Comparison of ENCODE assay signal across 19 mouse cellular contexts in the genomic region with DNA sequence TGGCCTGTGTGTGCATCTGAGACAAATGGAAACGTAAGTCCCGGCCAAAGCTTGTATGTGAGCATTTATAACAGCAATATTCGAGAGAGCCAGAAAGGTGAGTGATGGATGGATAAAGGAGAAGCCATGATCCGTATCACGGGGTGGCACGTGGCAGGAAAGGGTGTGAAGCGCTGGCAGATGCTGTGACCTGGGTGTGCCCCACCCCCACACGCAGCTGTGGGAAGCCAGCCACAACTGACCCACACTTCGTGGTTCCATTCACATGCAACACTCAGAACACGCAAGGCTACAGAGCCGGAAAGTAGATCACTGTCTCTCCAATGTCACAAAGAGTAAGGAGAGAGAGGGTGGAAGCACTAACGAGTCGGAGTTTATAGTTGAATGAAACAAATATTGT.
DNase-seq lines count a peak whose midpoint lies in the region; ATAC-seq and TF ChIP-seq lines count a peak whose summit lies in the region.
"Had no signal": no experiment of that assay in that cellular context is flagged by ENCODE, and none has a peak within 500 bp of the region (broad histone marks: within the 10 kb centered on the region; RNA-seq: fewer than 3 reads in every experiment).

No protein-coding gene starts in this region.

- no peaks in the 10 kb centered on the region for H3K27me3 ChIP-seq in thymus, adult 2 months (ENCODE audit: control insufficient read depth, insufficient read depth, low read length)
- no peaks in the 10 kb centered on the region for H3K27me3 ChIP-seq in hindbrain, postnatal 0 days (ENCODE audit: insufficient read depth, low read length)
- H3K27me3 ChIP-seq: embryonic facial prominence, embryonic 12.5 days; forebrain, embryonic 13.5 days; forebrain, embryonic 15.5 days had no signal

- WGBS in thymus, adult 2 months, result 85% methylated on average over 13 of the region's 13 CpGs
- 83% methylated on average over 13 of the region's 13 CpGs for WGBS in hindbrain, postnatal 0 days

- no peaks in the 10 kb centered on the region for H3K4me1 ChIP-seq in thymus, adult 2 months (replicated peaks; ENCODE audit: control insufficient read depth, insufficient read depth, low read length)
- no peaks in the 10 kb centered on the region for H3K4me1 ChIP-seq in hindbrain, postnatal 0 days (ENCODE audit: insufficient read depth, low read length)
- H3K4me1 ChIP-seq: embryonic facial prominence, embryonic 10.5 days; embryonic facial prominence, embryonic 12.5 days; forebrain, embryonic 13.5 days; forebrain, embryonic 15.5 days had no signal

- no peak overlapping the region for H3K4me2 ChIP-seq in hindbrain, postnatal 0 days (ENCODE audit: low read depth, low read length)
- H3K4me2 ChIP-seq: embryonic facial prominence, embryonic 12.5 days; forebrain, embryonic 13.5 days; forebrain, embryonic 15.5 days had no signal

- no peak for TF ChIP-seq POLR2A in thymus, adult 2 months (IDR thresholded peaks at IDR 0.05; ENCODE audit: control insufficient read depth, extremely low read depth, insufficient read depth, low read length, poor library complexity)

- ATAC-seq in hindbrain, postnatal 0 days, result no peak
- ATAC-seq: forebrain, embryonic 13.5 days; forebrain, embryonic 15.5 days had no signal

- H3K9me3 ChIP-seq in hindbrain, postnatal 0 days (ENCODE audit: low read length), result no peaks in the 10 kb centered on the region
- H3K9me3 ChIP-seq: embryonic facial prominence, embryonic 10.5 days; embryonic facial prominence, embryonic 12.5 days; forebrain, embryonic 13.5 days; forebrain, embryonic 15.5 days had no signal

- H3K36me3 ChIP-seq in thymus, adult 2 months (ENCODE audit: control insufficient read depth, insufficient read depth, low read length), result no peaks in the 10 kb centered on the region
- H3K36me3 ChIP-seq in hindbrain, postnatal 0 days (ENCODE audit: insufficient read depth, low read length), result no peaks in the 10 kb centered on the region
- H3K36me3 ChIP-seq: embryonic facial prominence, embryonic 10.5 days; embryonic facial prominence, embryonic 12.5 days; forebrain, embryonic 15.5 days had no signal

- H3K9ac ChIP-seq in hindbrain, postnatal 0 days (replicated peaks; ENCODE audit: low read length), result no peak overlapping the region
- H3K9ac ChIP-seq: embryonic facial prominence, embryonic 12.5 days; forebrain, embryonic 13.5 days; forebrain, embryonic 15.5 days had no signal

- no peak overlapping the region for H3K4me3 ChIP-seq in thymus, adult 2 months (ENCODE audit: control insufficient read depth, insufficient read depth, low read length)
- no peak overlapping the region for H3K4me3 ChIP-seq in hindbrain, postnatal 0 days (ENCODE audit: low read length)
- H3K4me3 ChIP-seq: embryonic facial prominence, embryonic 10.5 days; embryonic facial prominence, embryonic 12.5 days; forebrain, embryonic 13.5 days; forebrain, embryonic 15.5 days had no signal

- no peak for TF ChIP-seq CTCF in thymus, adult 2 months (IDR thresholded peaks at IDR 0.05; ENCODE audit: borderline replicate concordance, control insufficient read depth, extremely low read depth, insufficient read depth, low read length, poor library complexity)
- no peak for TF ChIP-seq CTCF in hindbrain, postnatal 0 days (IDR thresholded peaks at IDR 0.05; ENCODE audit: low read depth)

- no peak overlapping the region for H3K27ac ChIP-seq in thymus, adult 2 months (ENCODE audit: control insufficient read depth, insufficient read depth, low read length)
- H3K27ac ChIP-seq in hindbrain, postnatal 0 days, result no peak overlapping the region
- H3K27ac ChIP-seq: embryonic facial prominence, embryonic 10.5 days; embryonic facial prominence, embryonic 12.5 days; forebrain, embryonic 13.5 days; forebrain, embryonic 15.5 days had no signal

- peak; percentile 35 for DNase-seq in thymus, adult 2 months
- DNase-seq in thymus, postnatal 0 days (ENCODE audit: low spot score), result no peak
- DNase-seq in thymus, postnatal 14 days, result peak; percentile 60
- DNase-seq in thymus, postnatal 36 days, result peak; percentile 33 to 65
- DNase-seq in hindbrain, postnatal 0 days (ENCODE audit: low spot score), result no peak
- no peak for DNase-seq in gastrocnemius, adult 18-20 months (ENCODE audit: low spot score)
- DNase-seq in cerebellum, adult 8-10 months, result no peak
- DNase-seq: adrenal gland, adult 2 months; adrenal gland, postnatal 10 days; adrenal gland, postnatal 25 days; cerebellum, adult 11 months; cerebellum, adult 18-20 months; cerebellum, adult 9-10 months; cerebellum, postnatal 10 days; cerebellum, postnatal 25 days had no signal

Comparison
In these comparisons a context has a peak if more than half of its experiments do, and no peak if none do; other contexts are left out.
1. DNase-seq: peak in thymus, adult 2 months (single experiment), thymus, postnatal 14 days (single experiment) and thymus, postnatal 36 days (2 of 2); none in thymus, postnatal 0 days (single experiment), hindbrain, postnatal 0 days (single experiment), gastrocnemius, adult 18-20 months (single experiment) and cerebellum, adult 8-10 months (single experiment).